Mouse (Mus musculus) limb, embryonic 11.5 days (tissue): Measurements from ENCODE around the gene Grin1. TPM values are rescaled to one million over a fixed set of nuclear protein-coding genes. Genes with fewer than 3 reads are reported as not detected.

ENCODE experiments used
- ATAC-seq: fragments of 200-750 bp; cut with Nextera tagmentation; 2 replicates; pipeline ENCODE4 v1.8.0; 2017; ENCODE audit warnings: low read depth; ENCODE audit not compliant: insufficient number of reproducible peaks, low FRiP score, low TSS enrichment
- DNase-seq: peaks from one replicate; pipeline ENCODE4 v3.0.0-alpha.2; 2015; ENCODE audit warnings: low spot score
- H3K27ac ChIP-seq: fragments of 300-500 bp; sonication (generic); replicated peaks from 2 replicates; pipeline ENCODE4 v1.5.1; 2014; ENCODE audit warnings: low read depth, mild to moderate bottlenecking, low read length
- H3K27me3 ChIP-seq: fragments of 300-500 bp; sonication (generic); 2 replicates; pipeline ENCODE4 v1.6.1; 2014; ENCODE audit warnings: mild to moderate bottlenecking, low read length, mixed read lengths; ENCODE audit not compliant: control insufficient read depth, insufficient read depth
- H3K36me3 ChIP-seq: fragments of 300-500 bp; sonication (generic); 2 replicates; pipeline ENCODE4 v1.6.1; 2014; ENCODE audit warnings: mild to moderate bottlenecking, low read length, moderate library complexity, mixed read lengths; ENCODE audit not compliant: control insufficient read depth, insufficient read depth
- H3K4me1 ChIP-seq: fragments of 300-500 bp; sonication (generic); 2 replicates; pipeline ENCODE4 v1.6.1; 2014; ENCODE audit warnings: low read length, mixed read lengths; ENCODE audit not compliant: control insufficient read depth, insufficient read depth
- H3K4me2 ChIP-seq: fragments of 300-500 bp; sonication (generic); 2 replicates; pipeline ENCODE4 v1.6.1; 2014; ENCODE audit warnings: low read depth, mild to moderate bottlenecking, moderate library complexity; ENCODE audit not compliant: severe bottlenecking
- H3K4me3 ChIP-seq: fragments of 300-500 bp; sonication (generic); 2 replicates; pipeline ENCODE4 v1.5.1; 2014; ENCODE audit warnings: low read depth, low read length
- H3K9ac ChIP-seq: fragments of 300-500 bp; sonication (generic); 2 replicates; pipeline ENCODE4 v1.6.1; 2014; ENCODE audit warnings: mild to moderate bottlenecking, low read length
- H3K9me3 ChIP-seq: fragments of 300-500 bp; sonication (generic); 2 replicates; pipeline ENCODE4 v1.6.1; 2016; ENCODE audit warnings: low read length; ENCODE audit not compliant: control insufficient read depth
- WGBS: fragments of 180-500 bp; shearing (Covaris S2); extraction: QIAGEN DNeasy Blood & Tissue Kit; methylation state at CpG from one replicate; pipeline ENCODE4 v1.1.7; 2014; 5-methylcytosine and 5-hydroxymethylcytosine counted together
- polyA plus RNA-seq: library from polyadenylated mRNA; unstranded; fragments of >200 nt; fragmentation: Nextera tagmentation; extraction: Ambion mirVana; gene quantifications from 2 replicates; pipeline ENCODE4 v1.2.1, GENCODE M21; 2014

The Grin1 gene
- polyA plus RNA-seq, 1 experiment from 2014 or later = 0.60 TPM

DNA sequence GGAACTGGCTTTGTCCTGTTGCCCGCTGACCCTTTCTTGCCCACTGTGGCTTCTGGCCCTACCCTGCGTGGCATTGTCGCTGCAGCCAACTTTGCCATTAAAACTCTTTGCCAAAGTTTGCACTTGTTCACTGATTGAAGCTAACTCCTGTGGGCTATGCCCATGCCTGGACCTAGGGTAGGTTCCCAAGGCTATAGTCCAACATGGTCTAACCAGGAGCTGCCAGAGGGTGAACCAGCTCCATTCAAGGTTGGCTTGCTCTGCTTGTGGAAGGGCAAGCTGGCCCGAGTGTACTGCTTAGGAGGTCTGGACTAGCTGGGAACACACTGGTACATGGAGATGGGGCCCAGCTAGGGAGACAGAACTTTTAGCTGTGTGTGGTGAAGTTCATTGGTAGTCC, 74.8 kb downstream of the Grin1 start:
- Histone ChIP-seq H3K27me3 (peaks cover 28% of the 10 kb centered on the region), H3K4me1 (peaks cover 11% of the 10 kb centered on the region; the same call in 1 of the 2 replicates), H3K27ac (no peak overlapping the region), H3K4me3 (no peak overlapping the region), H3K9ac (no peak overlapping the region), H3K4me2 (no peak overlapping the region), H3K9me3 (no peaks in the 10 kb centered on the region), H3K36me3 (peaks cover 9% of the 10 kb centered on the region)
- ATAC-seq (no peak), DNase-seq (no peak)
- 90% methylated on average over 4 of the region's 4 CpGs for WGBS

DNA sequence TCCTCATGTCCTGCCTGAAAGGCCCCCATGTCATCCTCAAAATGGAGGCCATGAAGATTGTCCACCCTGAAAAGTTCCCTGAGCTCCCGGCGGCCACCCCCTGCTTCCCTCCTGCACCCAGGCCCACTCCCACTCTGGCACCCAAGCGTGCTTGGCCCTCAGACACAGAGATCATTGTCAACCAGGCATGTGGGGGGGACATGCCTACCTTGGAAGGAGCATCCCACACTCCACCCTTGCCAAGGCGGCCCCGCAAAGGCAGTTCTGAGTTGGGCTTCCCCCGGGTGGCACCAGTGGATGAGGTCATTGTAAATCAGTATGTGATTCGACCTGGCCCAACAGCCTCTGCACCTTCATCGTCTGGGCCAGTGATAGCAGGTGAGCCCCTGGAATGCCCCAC, 75.6 kb downstream of the Grin1 start:
- no peak for ATAC-seq
- Histone ChIP-seq H3K4me3 (no peak overlapping the region), H3K27ac (no peak overlapping the region), H3K9ac (no peak overlapping the region), H3K27me3 (peaks cover 29% of the 10 kb centered on the region), H3K4me1 (peaks cover 11% of the 10 kb centered on the region; the same call in 1 of the 2 replicates), H3K4me2 (no peak overlapping the region), H3K9me3 (no peaks in the 10 kb centered on the region), H3K36me3 (peaks cover 9% of the 10 kb centered on the region)
- 79% methylated on average over 8 of the region's 8 CpGs for WGBS
- DNase-seq = no peak

DNA sequence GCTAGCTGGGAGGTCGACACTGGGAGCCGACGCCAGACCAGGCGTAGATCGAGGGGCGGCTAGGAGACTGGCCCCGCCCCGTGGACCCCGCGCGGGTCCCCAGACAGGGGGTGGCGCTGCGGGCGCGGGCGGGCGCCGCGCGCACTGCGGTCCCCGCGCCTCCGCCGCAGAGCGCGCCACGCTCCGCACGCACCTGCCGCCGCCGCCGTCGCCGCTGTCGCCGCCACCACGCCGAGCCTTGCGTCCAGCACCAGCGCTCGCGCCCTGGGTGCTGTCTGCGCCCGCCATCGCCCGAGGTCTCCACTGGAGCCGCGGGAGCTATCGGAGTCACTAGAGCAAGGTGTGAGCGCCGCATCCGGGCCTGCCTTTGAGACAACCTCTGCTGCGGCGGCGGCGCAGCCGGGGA, 76.9 kb downstream of the Grin1 start, which contains the start of the genes Rnf208 and Cysrt1:
TSS of gene Rnf208 (plus strand) at position 155 of the 406 bp plus-strand sequence.
TSS of gene Cysrt1 (minus strand) at position 352 of the 406 bp plus-strand sequence.
- under 1% methylated on average over 44 of the region's 59 CpGs for WGBS

DNA sequence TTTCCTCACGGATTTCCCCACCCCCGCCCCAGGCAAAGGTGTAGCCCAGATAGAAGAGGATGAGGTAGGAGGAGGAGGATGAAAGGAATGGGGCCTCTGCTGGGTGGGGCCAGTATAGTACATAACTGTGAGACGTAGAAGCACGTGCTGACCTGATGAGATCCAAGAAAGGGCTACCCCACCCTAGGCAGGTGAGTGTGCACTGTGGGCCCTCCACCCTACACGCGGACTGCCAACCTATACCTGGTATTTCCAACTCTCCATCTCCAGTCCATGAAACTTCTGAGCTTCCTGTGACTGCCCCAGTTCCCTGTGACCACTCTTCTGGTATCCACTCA, 77.6 kb downstream of the Grin1 start:
- H3K27ac ChIP-seq = no peak overlapping the region

More for the DNA sequence above, 76.9 kb downstream of the Grin1 start, which contains the start of the genes Rnf208 and Cysrt1:
- Histone ChIP-seq H3K4me3 (peak within 1 kb of the TSS; percentile 43), H3K36me3 (peaks cover 5% of the 10 kb centered on the region), H3K9me3 (no peaks in the 10 kb centered on the region), H3K27ac (no peak within 1 kb of the TSS), H3K4me2 (peak within 1 kb of the TSS; percentile 96), H3K9ac (peak within 1 kb of the TSS; percentile 40), H3K4me1 (peaks cover 11% of the 10 kb centered on the region; the same call in 1 of the 2 replicates), H3K27me3 (peaks cover 29% of the 10 kb centered on the region)
- DNase-seq = peak; percentile 45
- no peak for ATAC-seq

More for the DNA sequence above, 77.6 kb downstream of the Grin1 start:
- peak overlapping the region; percentile 43; the same call in 1 of the 2 replicates for H3K4me3 ChIP-seq
- no peaks in the 10 kb centered on the region for H3K9me3 ChIP-seq
- H3K4me2 ChIP-seq = peak overlapping the region; percentile 96
- peaks cover 29% of the 10 kb centered on the region for H3K27me3 ChIP-seq
- ATAC-seq = 0 out of 2 replicates have a peak, but pooled peaks have one; percentile 12
- DNase-seq = no peak
- 19% methylated on average over 6 of the region's 6 CpGs for WGBS
- H3K4me1 ChIP-seq = peaks cover 11% of the 10 kb centered on the region; the same call in 1 of the 2 replicates
- peaks cover 3% of the 10 kb centered on the region for H3K36me3 ChIP-seq
- H3K9ac ChIP-seq = no peak overlapping the region

Other genes with a start within 250 kb of the Grin1 start
- gene Entpd8, start 238.9 kb downstream of the Grin1 start, polyA plus RNA-seq = not detected in 2 replicates
- gene Noxa1, start 224.0 kb downstream of the Grin1 start, polyA plus RNA-seq = 0.24 TPM in 1 of 2 replicates, not detected in the other
- gene Nrarp, start 138.4 kb downstream of the Grin1 start, polyA plus RNA-seq = 8.8 and 10.0 TPM in 2 replicates
- gene Tor4a, start 122.3 kb downstream of the Grin1 start, polyA plus RNA-seq = 3.1 and 3.7 TPM in 2 replicates
- gene Nelfb, start 107.7 kb downstream of the Grin1 start, polyA plus RNA-seq = 103 and 106 TPM in 2 replicates
- 0.19 TPM in 1 of 2 replicates, not detected in the other for gene Stpg3, start 104.5 kb downstream of the Grin1 start, polyA plus RNA-seq
- not detected in 2 replicates for gene Fam166a, start 100.4 kb downstream of the Grin1 start, polyA plus RNA-seq
- gene Tubb4b, start 94.5 kb downstream of the Grin1 start, polyA plus RNA-seq = 526 and 567 TPM in 2 replicates
- gene Slc34a3, start 84.8 kb downstream of the Grin1 start, polyA plus RNA-seq = not detected in 2 replicates
- gene Rnf224, start 82.4 kb downstream of the Grin1 start, polyA plus RNA-seq = not detected in 2 replicates
- 6.5 and 8.8 TPM in 2 replicates for gene Rnf208, start 76.9 kb downstream of the Grin1 start, polyA plus RNA-seq
- not detected in 2 replicates for gene Cysrt1, start 76.7 kb downstream of the Grin1 start, polyA plus RNA-seq
- 4.0 and 6.6 TPM in 2 replicates for gene AL732309.1, start 72.3 kb downstream of the Grin1 start, polyA plus RNA-seq
- 11.1 and 14.6 TPM in 2 replicates for gene Tmem203, start 63.7 kb downstream of the Grin1 start, polyA plus RNA-seq
- gene Tprn, start 56.6 kb downstream of the Grin1 start, polyA plus RNA-seq = 5.6 and 5.7 TPM in 2 replicates
- 237 and 242 TPM in 2 replicates for gene Ssna1, start 46.7 kb downstream of the Grin1 start, polyA plus RNA-seq
- gene Anapc2, start 46.7 kb downstream of the Grin1 start, polyA plus RNA-seq = 118 and 120 TPM in 2 replicates
- gene Tmem210, start 31.0 kb downstream of the Grin1 start, polyA plus RNA-seq = not detected in 2 replicates
- gene Lrrc26, start 29.3 kb downstream of the Grin1 start, polyA plus RNA-seq = not detected in 2 replicates
- 81.9 and 97.6 TPM in 2 replicates for gene Man1b1, start 13.2 kb upstream of the Grin1 start, polyA plus RNA-seq
- 16.6 and 18.8 TPM in 2 replicates for gene Dpp7, start 37.2 kb upstream of the Grin1 start, polyA plus RNA-seq
- 8.9 and 9.1 TPM in 2 replicates for gene Uap1l1, start 46.5 kb upstream of the Grin1 start, polyA plus RNA-seq
- gene Sapcd2, start 53.1 kb upstream of the Grin1 start, polyA plus RNA-seq = 63.0 and 69.4 TPM in 2 replicates
- gene Entpd2, start 76.7 kb upstream of the Grin1 start, polyA plus RNA-seq = not detected in 2 replicates
- gene Npdc1, start 80.2 kb upstream of the Grin1 start, polyA plus RNA-seq = 6.1 and 6.8 TPM in 2 replicates
- gene Fut7, start 104.1 kb upstream of the Grin1 start, polyA plus RNA-seq = not detected in 2 replicates
- 3.1 and 3.8 TPM in 2 replicates for gene Abca2, start 109.5 kb upstream of the Grin1 start, polyA plus RNA-seq
- 0.81 TPM in 1 of 2 replicates, not detected in the other for gene Clic3, start 137.7 kb upstream of the Grin1 start, polyA plus RNA-seq
- gene Paxx, start 141.9 kb upstream of the Grin1 start, polyA plus RNA-seq = 15.0 and 18.1 TPM in 2 replicates
- not detected in 2 replicates for gene Ptgds, start 150.9 kb upstream of the Grin1 start, polyA plus RNA-seq
- not detected in 2 replicates for gene Lcn12, start 174.7 kb upstream of the Grin1 start, polyA plus RNA-seq
- gene Fbxw5, start 181.6 kb upstream of the Grin1 start, polyA plus RNA-seq = 68.0 and 72.3 TPM in 2 replicates
- gene C8g, start 182.5 kb upstream of the Grin1 start, polyA plus RNA-seq = 5.6 and 5.8 TPM in 2 replicates
- 40.0 and 40.6 TPM in 2 replicates for gene Traf2, start 227.8 kb upstream of the Grin1 start, polyA plus RNA-seq
- gene Edf1, start 238.7 kb upstream of the Grin1 start, polyA plus RNA-seq = 324 and 330 TPM in 2 replicates